Mouse (Mus musculus): ENCODE results near the gene Ran. TPM values are rescaled to one million over a fixed set of nuclear protein-coding genes. Genes with fewer than 3 reads are reported as not detected.
A peak's percentile ranks its signal among the peaks of the same experiment; 100 is the strongest.

The Ran gene
- total RNA-seq, 2 experiments from 2014 or later, result 192 to 200 TPM

DNA sequence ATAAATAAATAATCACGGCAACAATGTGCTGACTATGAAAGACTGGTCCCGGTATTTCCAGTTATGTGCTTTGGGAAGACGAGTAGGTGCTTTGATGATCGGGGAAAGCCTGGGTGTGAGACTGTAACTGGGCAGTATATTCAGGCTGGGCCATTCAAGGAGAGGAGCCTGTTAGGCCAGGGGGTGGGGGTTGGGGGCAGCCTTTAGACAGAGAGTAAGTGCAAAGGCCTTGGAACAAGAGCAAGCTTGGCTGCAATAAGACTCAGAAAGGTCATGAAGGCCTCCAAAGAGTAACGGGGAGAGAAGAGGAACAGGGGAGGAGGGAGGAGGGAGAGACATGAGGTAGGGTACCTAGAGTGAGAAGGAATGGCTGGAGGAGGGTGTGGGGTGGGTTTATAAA is 4.3 kb upstream of the Ran start:
- no peak for DNase-seq

DNA sequence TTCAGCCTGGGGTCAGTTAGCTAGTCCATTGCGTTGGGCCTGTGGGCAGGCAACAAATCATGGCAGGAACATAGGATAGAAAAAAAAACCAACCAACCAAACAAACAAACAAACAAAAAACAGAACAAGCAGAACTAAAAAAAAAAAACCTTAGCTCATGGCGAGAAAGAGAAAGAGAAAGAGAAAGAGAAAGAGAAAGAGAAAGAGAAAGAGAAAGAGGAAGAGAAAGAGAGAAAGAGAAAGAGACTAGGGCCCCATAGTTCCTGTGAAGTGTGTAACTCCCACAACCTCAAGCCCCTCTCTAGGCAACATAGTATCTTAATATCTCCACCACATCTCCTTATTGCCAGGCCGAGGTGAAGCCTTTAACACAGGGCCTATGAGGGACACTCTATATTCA is 3.5 kb upstream of the Ran start:
- DNase-seq, result no peak

DNA sequence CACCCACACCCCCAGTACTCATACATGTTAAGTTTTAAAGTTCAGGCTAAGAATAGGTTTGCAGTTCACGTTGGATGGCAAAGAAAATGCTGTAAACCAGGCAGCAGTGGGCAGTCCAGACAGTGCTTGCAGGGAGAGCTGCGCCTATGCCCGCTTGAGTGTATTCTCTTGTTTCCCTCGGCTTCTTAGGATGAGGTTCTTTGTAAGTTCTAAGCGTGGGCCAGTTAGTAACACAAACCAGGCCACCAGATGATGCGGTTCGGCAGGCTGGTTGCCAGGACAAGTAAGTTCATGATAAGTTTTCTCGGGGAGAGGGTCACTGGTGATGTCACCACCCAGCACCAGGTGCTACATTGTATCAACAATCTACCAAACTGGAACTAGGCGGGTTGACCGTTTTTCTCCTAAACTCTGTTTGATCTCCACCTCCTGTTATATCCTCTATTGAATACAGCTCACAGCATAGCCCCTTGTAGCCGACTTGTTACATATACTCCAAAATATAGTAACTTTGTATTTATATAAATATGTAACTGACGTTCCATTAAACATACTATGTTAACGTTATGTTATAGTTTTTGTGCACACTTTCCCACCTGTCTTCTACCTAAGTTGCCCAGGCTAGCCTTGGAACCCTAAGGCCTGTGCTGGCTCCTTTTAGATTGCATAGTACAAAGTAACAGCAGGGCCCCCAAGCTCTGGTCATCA is 933 bp upstream of the Ran start:
- no peak for DNase-seq

DNA sequence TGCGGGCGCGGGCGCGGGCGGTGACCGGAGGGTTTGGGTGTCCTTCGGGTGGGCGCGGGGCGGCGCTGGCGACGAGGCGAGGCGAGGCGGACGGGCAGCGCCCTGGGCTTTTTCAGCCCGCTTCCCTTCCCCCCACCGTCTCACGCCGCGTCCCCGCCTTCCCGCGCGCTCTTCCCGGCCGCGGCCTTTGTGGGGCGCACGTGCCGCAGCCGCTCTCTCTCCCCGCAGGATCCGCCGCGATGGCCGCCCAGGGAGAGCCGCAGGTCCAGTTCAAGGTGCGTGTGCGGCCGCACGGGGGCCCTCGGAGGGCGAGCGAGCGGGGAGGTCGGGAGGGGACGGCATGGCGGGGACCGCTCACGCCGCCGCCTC is 415 bp downstream of the Ran start:
- DNase-seq, result no peak

DNA sequence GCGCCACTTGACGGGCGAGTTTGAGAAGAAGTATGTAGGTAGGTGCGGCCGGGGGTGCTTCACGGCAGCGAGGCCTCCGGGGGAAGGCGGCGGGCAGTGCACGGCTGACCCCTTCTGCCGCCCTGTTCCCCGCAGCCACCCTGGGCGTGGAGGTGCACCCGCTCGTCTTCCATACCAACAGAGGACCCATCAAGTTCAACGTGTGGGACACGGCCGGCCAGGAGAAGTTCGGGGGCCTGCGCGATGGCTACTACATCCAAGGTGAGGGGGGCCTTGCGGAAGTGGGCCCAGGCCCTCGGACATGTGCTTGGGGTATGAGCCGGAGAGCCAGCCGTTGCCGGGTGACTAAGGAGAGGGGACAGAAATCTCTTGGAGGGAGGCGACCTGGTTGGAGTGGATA is 862 bp downstream of the Ran start:
- DNase-seq, result peak; percentile 37

DNA sequence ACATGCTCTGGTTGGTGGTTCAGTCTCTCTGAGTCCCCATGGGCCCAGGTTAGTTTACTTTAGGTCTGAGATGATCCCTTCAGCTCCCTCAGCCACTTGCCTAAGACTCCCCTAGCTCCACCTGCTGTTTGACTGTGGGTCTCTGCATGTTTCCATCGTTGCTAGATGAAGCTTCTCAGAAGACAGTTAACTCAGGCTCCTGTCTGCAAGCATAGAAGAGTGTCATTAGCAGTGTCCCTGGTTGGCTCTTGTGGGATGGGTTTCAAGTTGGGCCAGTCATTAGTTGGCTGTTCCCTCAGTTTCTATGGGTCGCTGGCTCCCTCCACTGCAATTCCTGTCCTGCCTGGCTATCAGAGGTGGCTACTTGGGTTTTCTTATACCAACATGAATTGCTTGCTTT is 5.2 kb downstream of the Ran start:
- no peak for DNase-seq

DNA sequence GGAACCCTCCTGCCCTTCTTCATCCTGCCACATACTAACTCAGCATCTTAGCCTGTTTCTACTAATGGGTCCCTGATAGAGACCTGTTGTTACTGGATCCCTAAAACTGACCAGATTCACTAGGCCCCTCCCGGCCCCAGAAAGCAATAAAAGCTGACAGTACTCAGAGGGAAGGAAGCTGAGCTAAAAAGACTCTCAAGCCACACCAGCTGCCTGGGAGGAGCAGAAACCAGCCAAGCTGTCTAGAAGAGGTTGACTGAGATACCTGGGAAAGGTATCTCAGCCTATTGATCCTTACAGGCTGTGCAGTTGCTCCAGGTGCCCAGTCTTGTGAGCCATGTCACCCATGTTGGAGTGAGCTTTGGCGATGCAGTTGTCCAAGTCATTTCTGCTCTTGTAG is 5.9 kb downstream of the Ran start:
- no peak for DNase-seq

DNA sequence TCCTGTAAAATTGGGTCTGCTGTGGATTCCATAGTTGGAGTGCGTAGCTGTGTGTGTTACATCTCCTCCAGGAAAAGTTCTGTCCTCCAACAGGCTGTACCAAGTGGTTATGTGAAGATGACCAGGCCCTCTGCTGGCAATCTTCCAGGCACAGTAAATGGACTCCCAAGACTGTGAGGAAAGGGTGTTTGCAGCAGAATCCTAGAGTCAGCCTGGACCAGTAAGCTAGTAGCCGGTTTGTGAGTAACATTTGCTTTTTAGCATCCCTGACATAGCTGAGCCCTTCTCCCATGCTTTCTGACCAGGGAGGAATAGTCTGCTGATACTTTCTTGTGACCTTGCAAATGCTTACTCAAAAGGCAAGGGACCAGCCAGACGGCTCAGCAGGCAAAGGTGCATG is 6.3 kb downstream of the Ran start:
- no peak for DNase-seq

DNA sequence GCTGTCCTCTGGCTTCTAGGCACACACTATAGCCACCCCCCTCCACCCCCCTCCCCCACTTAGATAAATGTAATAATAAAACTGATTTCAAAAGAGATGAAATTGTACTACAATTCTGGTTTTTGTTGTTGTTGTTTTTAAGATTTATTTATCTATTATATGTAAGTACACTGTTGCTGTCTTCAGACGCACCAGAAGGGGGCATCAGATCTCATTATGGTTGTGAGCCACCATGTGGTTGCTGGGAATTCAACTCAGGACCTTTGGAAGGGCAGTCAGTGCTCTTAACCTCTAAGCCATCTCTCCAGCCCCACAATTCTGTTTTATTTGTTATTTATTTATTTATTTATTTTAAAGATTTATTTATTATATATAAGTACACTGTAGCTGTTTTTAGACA is 6.8 kb downstream of the Ran start:
- no peak for DNase-seq

DNA sequence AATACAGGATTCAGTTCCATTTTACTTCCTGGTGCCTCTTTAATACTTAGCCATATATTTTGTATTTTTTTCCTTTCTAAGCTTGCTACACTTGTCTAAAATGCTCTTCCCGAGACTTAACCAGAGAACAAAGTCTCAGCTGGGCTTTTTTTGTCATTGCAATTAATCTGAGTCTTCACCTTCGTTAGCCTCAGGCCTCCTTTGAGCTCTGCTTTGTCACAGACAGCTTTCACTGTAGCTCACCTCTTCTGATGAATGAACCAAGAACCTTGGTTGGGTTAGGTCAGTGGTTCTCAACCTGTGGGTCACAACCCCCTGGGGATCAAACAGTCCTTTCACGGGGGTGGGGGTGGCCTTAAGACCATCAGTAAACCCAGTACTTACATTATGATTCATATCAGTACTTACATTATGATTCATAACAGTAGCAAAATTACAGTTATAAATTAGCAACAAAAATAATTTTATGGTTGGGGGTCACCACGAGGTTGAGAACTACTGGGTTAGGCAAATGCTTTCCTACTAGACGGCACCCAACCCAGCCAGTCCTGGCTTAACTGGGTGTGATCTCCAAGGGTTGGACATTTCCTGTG is 9.4 kb downstream of the Ran start:
- DNase-seq, result no peak

DNA sequence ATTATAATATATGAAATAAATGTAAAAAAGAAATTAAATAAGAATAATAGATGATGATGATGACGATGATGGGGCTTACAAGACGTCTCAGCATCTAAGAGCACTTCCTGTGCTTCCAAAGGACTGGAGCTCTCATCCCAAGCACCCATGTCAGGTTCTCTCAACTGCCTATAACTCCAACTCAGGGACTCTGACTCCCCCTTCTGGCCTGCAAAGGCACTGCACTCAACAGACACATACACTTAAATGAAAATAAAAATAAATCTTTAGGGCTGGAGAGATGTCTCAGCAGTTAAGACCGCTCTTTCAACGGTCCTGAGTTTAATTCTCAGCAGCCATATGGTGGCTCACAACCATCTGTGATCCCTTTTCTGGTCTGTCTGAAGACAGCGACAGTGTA is 16.8 kb downstream of the Ran start:
- DNase-seq, result no peak

DNA sequence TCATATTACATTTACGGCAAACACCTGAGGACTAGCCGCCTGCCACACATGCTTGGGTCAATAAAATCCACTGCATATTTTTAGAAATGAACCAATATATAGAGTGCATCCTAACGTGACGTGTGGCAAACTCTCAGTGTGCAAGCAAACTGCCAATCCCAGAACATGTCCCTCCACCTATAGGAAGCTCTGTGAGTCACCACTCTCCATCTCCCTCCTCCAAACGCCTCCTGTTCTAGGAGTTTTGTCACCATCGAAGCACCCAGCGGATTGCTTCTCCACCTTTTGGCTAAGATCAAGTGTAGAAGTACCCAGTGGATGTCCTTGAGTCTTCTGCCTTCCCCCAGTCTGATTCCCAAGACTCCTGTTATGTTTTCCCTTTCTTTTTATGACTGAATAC is 17.9 kb downstream of the Ran start:
- no peak for DNase-seq

DNA sequence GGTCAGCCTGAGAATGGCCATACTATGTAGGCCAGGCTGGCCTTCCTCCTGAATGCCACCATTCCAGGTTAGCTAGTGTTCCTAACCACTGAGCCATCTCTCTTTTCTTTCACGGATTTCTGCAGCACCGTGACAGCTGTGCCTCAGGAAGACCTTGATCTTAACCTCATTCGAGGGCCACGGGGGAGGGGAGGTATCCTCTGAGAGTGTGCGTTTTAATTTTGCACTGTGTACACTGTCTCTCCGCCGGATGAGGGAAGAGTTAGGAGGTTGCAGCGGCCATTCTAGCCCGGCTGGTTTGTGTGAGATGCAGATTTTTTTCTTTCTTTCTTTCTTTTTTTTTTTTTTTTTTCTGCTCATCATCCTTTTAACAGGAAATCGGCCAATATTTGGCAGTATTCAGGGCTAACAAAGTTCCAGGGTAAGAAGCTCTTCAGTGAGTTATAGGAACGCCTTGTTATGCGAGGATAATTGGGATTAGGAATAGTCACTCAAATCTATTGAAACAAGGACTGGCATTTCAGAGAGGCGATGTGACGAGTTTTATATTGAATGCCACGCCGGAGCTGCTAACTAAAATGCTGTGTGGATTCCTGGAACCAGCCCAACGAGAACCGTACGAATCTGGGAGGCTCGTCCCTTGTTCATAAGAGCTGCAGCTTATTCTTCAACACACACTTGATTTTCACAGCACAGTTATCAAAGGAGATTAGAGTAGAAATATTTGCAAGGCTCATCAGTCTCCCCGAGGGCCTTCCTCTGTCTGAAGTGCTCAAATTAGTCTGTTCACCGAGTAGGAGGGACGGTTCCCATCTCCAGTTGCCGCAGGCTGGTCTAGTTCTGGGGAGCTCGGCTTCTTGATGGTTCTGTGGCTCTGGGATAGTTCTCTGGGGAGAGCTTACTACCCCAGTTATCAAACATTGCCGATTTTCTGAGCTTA is 26.0 kb downstream of the Ran start:
- no peak for DNase-seq

DNA sequence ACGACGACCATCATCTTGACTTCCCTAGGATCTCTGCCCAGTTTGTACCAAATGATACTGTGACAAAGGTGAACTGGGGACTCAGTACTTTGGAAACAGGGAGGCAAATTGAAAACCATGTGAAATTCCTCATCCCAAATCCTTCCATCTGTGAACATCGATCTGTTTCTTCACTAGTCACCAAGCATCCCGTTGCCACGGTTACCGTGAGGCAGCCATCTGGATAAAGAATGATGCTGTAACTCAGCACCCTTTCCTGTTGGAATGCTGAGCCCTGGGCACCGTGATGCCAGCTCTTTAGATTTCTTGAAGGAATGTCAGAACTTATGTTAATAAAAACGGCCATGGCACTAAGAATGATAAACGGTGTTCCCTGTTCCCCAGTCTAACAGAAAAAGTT is 29.5 kb downstream of the Ran start:
- DNase-seq, result no peak

DNA sequence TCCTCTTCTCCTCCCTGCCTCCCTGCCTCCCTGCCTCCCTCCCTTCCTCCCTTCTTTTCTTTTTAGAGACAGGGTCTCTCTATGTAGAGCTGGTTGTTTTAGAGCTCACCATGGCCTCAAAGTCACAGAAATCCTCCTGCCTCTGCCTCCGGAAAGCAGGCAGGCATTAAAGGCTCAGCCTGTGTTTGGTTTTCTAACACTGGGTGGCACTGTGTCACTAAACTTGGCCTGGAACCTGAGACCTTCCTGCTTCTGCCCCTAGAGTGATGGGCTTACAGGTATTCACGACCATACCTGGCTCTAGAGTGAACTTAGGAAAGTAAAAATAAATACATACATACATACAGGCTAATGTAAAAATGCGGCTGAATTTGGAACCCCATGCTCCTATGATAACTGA is 32.0 kb downstream of the Ran start:
- DNase-seq, result no peak

DNA sequence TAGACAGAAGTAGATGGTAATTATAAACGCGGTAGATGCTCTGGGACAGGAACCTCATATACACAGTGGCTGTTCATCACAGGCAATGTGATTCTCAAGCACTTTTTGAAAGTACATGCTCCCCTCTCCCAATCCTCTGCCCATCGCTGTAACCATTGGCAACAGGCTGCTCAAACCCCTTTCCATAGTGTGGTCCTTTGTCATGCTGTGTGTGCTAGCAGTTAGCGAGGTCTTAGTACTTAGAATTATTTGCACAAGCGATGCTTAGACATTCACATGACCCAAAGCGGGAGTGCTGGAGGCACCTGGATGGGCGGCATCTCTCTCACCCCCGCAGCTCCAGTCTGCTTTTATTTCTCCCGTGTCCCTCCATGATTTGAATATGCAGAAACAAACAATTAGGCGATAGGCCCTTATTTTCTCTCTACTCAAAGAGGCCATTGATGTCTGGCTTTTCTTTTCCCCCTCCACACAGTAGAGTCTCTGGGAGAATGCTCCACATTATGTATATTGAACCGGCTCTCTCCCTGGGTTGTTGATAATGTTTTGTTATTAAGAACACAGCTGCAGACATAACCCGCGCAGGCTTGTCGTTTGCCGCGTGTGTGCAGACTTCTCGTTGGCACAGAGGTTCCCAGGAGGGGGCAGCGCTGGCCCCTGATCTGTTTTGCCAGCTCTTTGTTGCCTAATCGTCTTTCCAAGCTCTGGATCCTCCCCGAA is 32.9 kb downstream of the Ran start:
- DNase-seq, result no peak

DNA sequence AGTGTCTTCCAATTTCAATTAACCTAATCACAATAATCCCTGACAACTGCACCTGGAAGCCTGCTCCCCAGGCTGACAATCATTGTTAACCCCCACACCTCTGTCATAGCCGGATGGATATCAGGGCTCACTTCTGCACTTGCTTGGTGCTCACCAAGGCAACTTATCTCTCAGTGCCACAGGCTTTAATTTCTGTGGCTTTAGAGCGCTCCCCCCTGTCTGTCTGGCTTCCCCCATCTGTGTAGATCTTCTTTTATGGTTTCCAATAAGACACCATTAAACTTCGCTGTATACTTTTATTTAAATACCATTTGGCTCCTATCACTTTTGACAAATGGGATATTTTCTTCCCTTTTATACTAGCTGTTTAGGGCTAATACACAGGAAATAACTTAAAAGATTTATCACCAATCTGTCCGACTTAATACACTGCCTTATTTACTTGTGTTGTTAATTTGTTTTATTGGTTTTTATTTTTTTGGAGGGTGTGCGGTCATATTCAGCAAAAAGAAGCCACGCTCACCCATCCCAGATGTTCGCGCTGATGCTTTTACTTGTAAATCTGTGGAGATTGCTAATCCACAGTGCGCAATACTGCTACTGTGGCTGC is 34.9 kb downstream of the Ran start:
- no peak for DNase-seq

DNA sequence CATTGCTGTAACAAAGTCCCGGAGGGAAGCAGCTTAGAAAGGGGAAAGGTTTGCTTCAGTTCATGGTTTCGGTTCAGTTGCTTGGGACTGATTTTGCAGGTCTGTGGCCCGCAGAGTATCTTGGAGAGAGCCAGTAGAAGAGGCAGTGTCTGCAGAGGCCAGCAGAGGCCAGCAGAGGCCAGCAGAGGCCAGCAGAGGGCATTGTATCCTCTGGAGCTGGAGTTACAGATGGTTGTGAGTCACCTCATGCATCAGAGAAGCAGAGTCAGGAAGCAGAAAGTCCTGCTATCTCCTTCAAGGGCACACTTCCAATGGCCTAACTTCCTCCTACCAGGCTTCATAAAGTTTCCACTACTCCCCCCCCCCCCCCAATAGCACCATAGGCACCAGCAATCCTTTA is 39.2 kb downstream of the Ran start:
- no peak for DNase-seq

DNA sequence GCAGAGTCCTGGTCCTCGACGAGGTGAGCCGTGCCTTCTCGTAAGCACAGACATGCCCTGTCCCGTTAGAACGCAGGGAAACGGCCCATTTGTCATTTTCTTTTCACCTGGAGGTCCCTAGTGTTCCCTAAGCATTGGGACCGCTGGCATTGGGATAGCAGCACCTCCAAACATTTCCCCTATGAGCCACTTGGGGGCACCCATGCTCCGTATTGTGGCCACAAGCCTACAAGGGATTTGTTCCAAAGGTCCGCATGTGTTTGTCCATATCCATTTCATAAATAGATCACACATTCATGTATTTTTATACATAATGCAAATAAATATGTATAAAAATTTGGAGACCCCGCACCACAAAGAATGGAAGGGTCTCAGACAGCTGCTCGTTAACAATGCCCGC is 41.7 kb downstream of the Ran start:
- peak; percentile 76 for DNase-seq

DNA sequence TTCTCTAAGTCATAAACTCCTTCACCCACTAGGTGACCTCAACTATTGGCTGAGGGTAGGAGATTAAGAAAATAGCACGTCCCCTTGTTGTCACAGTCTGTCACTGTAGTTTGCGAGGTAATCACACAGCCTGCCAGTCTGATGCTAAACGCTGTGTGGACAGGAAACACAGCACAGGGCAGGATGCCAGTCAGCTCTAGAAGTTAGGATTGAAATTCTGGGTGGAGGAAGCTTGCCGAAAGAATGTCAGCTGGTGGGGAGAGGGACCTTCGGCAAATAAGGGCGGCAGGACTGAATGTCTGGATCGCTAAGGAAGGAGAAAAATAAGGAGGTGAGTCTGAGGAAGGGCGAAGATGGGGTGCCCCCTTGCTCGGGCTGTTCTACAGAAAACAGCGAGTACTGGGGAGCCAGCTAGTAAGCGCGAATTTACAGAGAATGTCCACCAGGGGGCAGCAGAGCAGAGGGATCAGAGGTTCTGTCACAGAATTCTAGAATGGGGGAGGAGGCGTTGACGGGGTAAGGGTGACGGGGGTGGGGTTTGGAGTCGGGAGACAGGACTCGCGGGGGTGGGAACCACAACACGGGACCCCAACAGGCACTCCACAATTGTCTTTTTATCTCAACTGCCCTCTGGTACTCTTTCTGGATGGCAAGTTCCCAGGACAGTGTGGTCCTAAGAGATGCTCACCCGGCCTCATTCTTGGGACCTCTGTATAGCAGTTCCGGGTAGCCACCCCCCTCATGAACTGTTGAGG is 43.3 kb downstream of the Ran start:
- peak; percentile 86 for DNase-seq

DNA sequence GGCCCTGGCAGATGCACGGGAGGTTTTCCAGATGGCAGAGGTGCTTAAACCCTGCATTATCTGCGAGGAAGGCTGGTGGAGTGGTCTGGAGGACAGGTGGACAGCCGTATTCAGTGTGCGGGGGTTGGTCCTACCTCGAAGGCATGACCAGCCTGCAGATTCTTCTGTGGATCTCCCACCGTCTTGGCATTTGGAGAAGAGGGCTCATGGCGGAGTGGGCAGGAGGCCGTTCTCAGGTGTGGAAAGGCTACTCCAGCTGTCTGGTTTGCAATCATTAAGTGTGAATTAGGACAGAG is 43.9 kb downstream of the Ran start:
- no peak for DNase-seq

DNA sequence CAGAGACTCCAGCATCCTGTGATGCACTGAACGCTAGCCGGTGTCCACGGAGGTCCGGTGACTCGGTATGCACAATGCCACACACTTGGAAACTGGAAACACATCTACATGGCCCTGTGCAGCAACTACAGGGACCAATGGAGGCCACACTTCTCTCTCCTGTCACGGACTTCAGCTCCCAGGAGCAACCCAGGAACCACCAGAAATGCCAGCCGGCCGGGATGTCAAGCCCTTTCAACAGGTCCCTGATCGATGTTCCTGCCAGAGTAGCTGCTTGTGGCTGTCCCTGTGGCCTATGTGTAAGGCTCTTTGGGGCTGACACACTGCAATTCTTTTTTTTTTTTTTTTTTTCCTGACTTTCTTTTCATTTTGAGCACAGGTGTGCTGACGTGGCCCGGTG is 44.3 kb downstream of the Ran start:
- DNase-seq, result no peak
